8 mouse cellular contexts compared by ENCODE assay signal in the genomic region with DNA sequence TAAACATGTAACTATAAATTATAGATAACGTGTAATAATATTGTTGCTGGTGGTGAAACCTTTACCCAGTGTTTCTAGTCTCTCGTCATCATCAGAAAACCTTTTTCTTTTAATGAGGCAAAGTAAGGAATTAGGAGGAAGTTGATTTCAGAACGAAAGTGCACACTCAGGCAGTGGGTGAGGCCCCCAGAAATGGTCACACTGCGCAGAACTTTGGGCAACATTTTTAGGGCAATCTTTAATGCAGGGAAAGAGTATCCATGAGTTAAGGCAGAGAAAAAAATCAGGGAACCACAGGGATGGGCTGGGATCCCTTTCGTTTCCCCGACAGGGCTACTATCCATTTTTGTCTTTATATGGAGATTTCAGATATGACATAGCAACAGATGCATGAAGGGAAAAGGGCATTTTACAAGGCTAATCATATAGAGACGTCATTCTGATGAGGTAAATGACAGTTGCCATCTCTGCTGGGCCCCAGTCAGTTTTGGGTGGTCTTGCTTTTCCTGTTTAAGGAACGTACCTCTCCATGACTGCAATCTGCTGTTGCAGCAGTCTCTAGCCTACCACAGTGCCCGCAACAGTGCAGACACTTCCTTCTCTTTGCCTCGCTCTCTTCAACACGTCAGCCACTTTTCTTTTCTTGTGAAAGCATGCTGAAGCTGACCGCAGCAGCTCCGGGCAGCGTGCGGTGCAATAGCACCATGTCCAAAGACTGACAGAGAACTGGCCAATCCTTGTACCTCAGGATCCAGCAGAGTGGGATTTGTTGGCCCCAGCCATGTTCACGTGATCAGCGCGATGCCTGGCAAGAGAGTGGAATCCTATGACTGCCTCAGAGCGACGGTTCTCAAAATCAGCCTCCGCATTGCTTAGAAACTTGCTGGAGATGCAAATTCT. TPM values are rescaled to one million over a fixed set of nuclear protein-coding genes. Genes with fewer than 3 reads are reported as not detected.
DNase-seq lines count a peak whose midpoint lies in the region; ATAC-seq and TF ChIP-seq lines count a peak whose summit lies in the region.

No protein-coding gene starts in this region.

- ATAC-seq in forebrain, embryonic 15.5 days (replicated peaks) = no peak
- ATAC-seq in hindbrain, postnatal 0 days = peak; percentile 62; the same call in 1 of the 2 replicates
- no peak for ATAC-seq in stomach, embryonic 14.5 days (ENCODE audit: insufficient number of reproducible peaks, insufficient read depth, low FRiP score, low read depth)

- 0 out of 2 replicates have a peak, but pooled peaks cover 4% of the 10 kb centered on the region for H3K4me1 ChIP-seq in forebrain, embryonic 10.5 days
- no peaks in the 10 kb centered on the region for H3K4me1 ChIP-seq in forebrain, embryonic 15.5 days
- H3K4me1 ChIP-seq in hindbrain, postnatal 0 days (ENCODE audit: insufficient read depth, low read length) = no peaks in the 10 kb centered on the region; the same call in 1 of the 2 replicates
- H3K4me1 ChIP-seq in stomach, embryonic 14.5 days (ENCODE audit: control insufficient read depth, insufficient read depth, low read length) = no peaks in the 10 kb centered on the region

- H3K27me3 ChIP-seq in forebrain, embryonic 10.5 days (ENCODE audit: poor library complexity, severe bottlenecking) = no peaks in the 10 kb centered on the region
- H3K27me3 ChIP-seq in forebrain, embryonic 15.5 days = no peaks in the 10 kb centered on the region
- H3K27me3 ChIP-seq in hindbrain, postnatal 0 days (ENCODE audit: insufficient read depth, low read length) = no peaks in the 10 kb centered on the region
- H3K27me3 ChIP-seq in stomach, embryonic 14.5 days (ENCODE audit: control insufficient read depth, insufficient read depth, low read length) = no peaks in the 10 kb centered on the region

- no peak for TF ChIP-seq CTCF in hindbrain, postnatal 0 days (IDR thresholded peaks at IDR 0.05; ENCODE audit: low read depth)

- no peak overlapping the region for H3K9ac ChIP-seq in forebrain, embryonic 15.5 days (replicated peaks)
- no peak overlapping the region for H3K9ac ChIP-seq in hindbrain, postnatal 0 days (replicated peaks; ENCODE audit: low read length)
- H3K9ac ChIP-seq in stomach, embryonic 14.5 days (replicated peaks; ENCODE audit: low read depth, low read length) = no peak overlapping the region

- intact Hi-C loops in left cerebral cortex, postnatal 4 days (cut with DNase I) = no loop called here

- no peak for DNase-seq in forebrain, embryonic 10.5 days (ENCODE audit: extremely low spot score, low spot score)
- peak; percentile 34 for DNase-seq in adrenal gland, postnatal 14 days
- peak; percentile 16 for DNase-seq in gastrocnemius, adult 18-20 months (ENCODE audit: low spot score)
- DNase-seq in hindbrain, postnatal 0 days (ENCODE audit: low spot score) = peak; percentile 17
- DNase-seq in left cerebral cortex, postnatal 4 days = peak; percentile 29
- peak; percentile 34 for DNase-seq in mesoderm, embryonic 11.5 days (ENCODE audit: low read depth, low spot score)

- no peak overlapping the region; the same call in 1 of the 2 replicates for H3K4me2 ChIP-seq in forebrain, embryonic 15.5 days (replicated peaks)
- peak overlapping the region; percentile 41 for H3K4me2 ChIP-seq in hindbrain, postnatal 0 days (ENCODE audit: low read depth, low read length)
- 0 out of 2 replicates have a peak overlapping the region, but pooled peaks have one; percentile 12 for H3K4me2 ChIP-seq in stomach, embryonic 14.5 days (replicated peaks; ENCODE audit: low read depth, low read length)

- WGBS in forebrain, embryonic 10.5 days = 62% methylated on average over 21 of the region's 21 CpGs
- WGBS in forebrain, embryonic 15.5 days = 62% methylated on average over 21 of the region's 21 CpGs
- WGBS in hindbrain, postnatal 0 days = 63% methylated on average over 21 of the region's 21 CpGs
- 60% methylated on average over 21 of the region's 21 CpGs for WGBS in stomach, embryonic 14.5 days

- H3K9me3 ChIP-seq in forebrain, embryonic 10.5 days = no peaks in the 10 kb centered on the region
- H3K9me3 ChIP-seq in forebrain, embryonic 15.5 days = no peaks in the 10 kb centered on the region
- H3K9me3 ChIP-seq in hindbrain, postnatal 0 days (ENCODE audit: low read length) = no peaks in the 10 kb centered on the region
- H3K9me3 ChIP-seq in stomach, embryonic 14.5 days (ENCODE audit: control insufficient read depth, low read depth, low read length) = no peaks in the 10 kb centered on the region

- peak overlapping the region; percentile 12 for H3K4me3 ChIP-seq in forebrain, embryonic 10.5 days
- H3K4me3 ChIP-seq in forebrain, embryonic 15.5 days = no peak overlapping the region
- H3K4me3 ChIP-seq in hindbrain, postnatal 0 days (ENCODE audit: low read length) = peak overlapping the region; percentile 4; the same call in 1 of the 2 replicates
- H3K4me3 ChIP-seq in stomach, embryonic 14.5 days (ENCODE audit: low read depth, low read length) = peak overlapping the region; percentile 2; the same call in 1 of the 2 replicates

- no peak overlapping the region for H3K27ac ChIP-seq in forebrain, embryonic 10.5 days
- H3K27ac ChIP-seq in forebrain, embryonic 15.5 days (replicated peaks) = no peak overlapping the region
- H3K27ac ChIP-seq in hindbrain, postnatal 0 days = no peak overlapping the region
- H3K27ac ChIP-seq in stomach, embryonic 14.5 days (ENCODE audit: low read length) = no peak overlapping the region

- no peaks in the 10 kb centered on the region for H3K36me3 ChIP-seq in forebrain, embryonic 10.5 days (replicated peaks)
- H3K36me3 ChIP-seq in forebrain, embryonic 15.5 days = no peaks in the 10 kb centered on the region
- H3K36me3 ChIP-seq in hindbrain, postnatal 0 days (ENCODE audit: insufficient read depth, low read length) = no peaks in the 10 kb centered on the region
- H3K36me3 ChIP-seq in stomach, embryonic 14.5 days (ENCODE audit: control insufficient read depth, insufficient read depth, low read length) = no peaks in the 10 kb centered on the region

RNA-seq across cellular contexts. Expression of a gene that starts 20.7 kb away (rescaled TPM):
- polyA plus RNA-seq in forebrain, embryonic 10.5 days (2016; fragmentation: Nextera tagmentation; extraction: Ambion mirVana) = 0.11 TPM in 1 of 2 replicates, not detected in the other
- polyA plus RNA-seq in forebrain, embryonic 15.5 days (2015; fragmentation: Nextera tagmentation; extraction: Ambion mirVana) = 0.34 and 0.36 TPM in 2 replicates
- total RNA-seq in adrenal gland, postnatal 14 days (2021) = 0.49 and 0.89 TPM in 2 replicates
- not detected for total RNA-seq in gastrocnemius, adult 18-20 months (2021)
- 0.58 TPM in 1 of 2 replicates, not detected in the other for total RNA-seq in hindbrain, postnatal 0 days (2014; rRNA removed)
- 0.55 and 0.71 TPM in 2 replicates for polyA plus RNA-seq in hindbrain, postnatal 0 days (2015; fragmentation: Nextera tagmentation; extraction: Ambion mirVana)
- total RNA-seq in left cerebral cortex, postnatal 4 days (2021) = not detected
- polyA plus RNA-seq in stomach, embryonic 14.5 days (2014; fragmentation: Nextera tagmentation; extraction: Ambion mirVana) = 0.74 and 0.91 TPM in 2 replicates

RNA-seq across cellular contexts. Expression of a gene that starts 21.7 kb away (rescaled TPM):
- polyA plus RNA-seq in forebrain, embryonic 10.5 days (2016; fragmentation: Nextera tagmentation; extraction: Ambion mirVana) = 0.09 TPM in 1 of 2 replicates, not detected in the other
- 1.0 and 1.1 TPM in 2 replicates for polyA plus RNA-seq in forebrain, embryonic 15.5 days (2015; fragmentation: Nextera tagmentation; extraction: Ambion mirVana)
- total RNA-seq in adrenal gland, postnatal 14 days (2021) = 7.9 and 9.2 TPM in 2 replicates
- 1 to 10 TPM; 2.3 to 2.4 TPM for total RNA-seq in gastrocnemius, adult 18-20 months (2021)
- 2.2 and 5.3 TPM in 2 replicates for total RNA-seq in hindbrain, postnatal 0 days (2014; rRNA removed)
- polyA plus RNA-seq in hindbrain, postnatal 0 days (2015; fragmentation: Nextera tagmentation; extraction: Ambion mirVana) = 3.6 and 4.3 TPM in 2 replicates
- total RNA-seq in left cerebral cortex, postnatal 4 days (2021) = 1 to 10 TPM; 2.3 to 2.6 TPM
- polyA plus RNA-seq in stomach, embryonic 14.5 days (2014; fragmentation: Nextera tagmentation; extraction: Ambion mirVana) = 1.4 and 1.7 TPM in 2 replicates
